Mouse (Mus musculus) forebrain, embryonic 11.5 days (tissue): Measurements from ENCODE around the gene Apcs. TPM values are rescaled to one million over a fixed set of nuclear protein-coding genes. Genes with fewer than 3 reads are reported as not detected.

Experiments used
- ATAC-seq: fragments of 200-750 bp; cut with Nextera tagmentation; replicated peaks from 2 replicates; pipeline ENCODE4 v1.8.0; 2017; ENCODE audit warnings: moderate TSS enrichment; ENCODE audit not compliant: low FRiP score
- DNase-seq: peaks from one replicate; pipeline ENCODE4 v3.0.0-alpha.2; 2017; ENCODE audit warnings: low spot score
- H3K27ac ChIP-seq: fragments of 300-500 bp; sonication (generic); 2 replicates; pipeline ENCODE4 v1.5.1; 2014; ENCODE audit warnings: low read depth, low read length
- H3K27me3 ChIP-seq: fragments of 300-500 bp; sonication (generic); 2 replicates; pipeline ENCODE4 v1.6.1; 2014; ENCODE audit warnings: mild to moderate bottlenecking, low read length, mixed read lengths; ENCODE audit not compliant: control insufficient read depth, insufficient read depth
- H3K36me3 ChIP-seq: fragments of 300-500 bp; sonication (generic); 2 replicates; pipeline ENCODE4 v1.6.1; 2014; ENCODE audit warnings: mild to moderate bottlenecking, low read length, moderate library complexity, mixed read lengths; ENCODE audit not compliant: control insufficient read depth, insufficient read depth
- H3K4me1 ChIP-seq: fragments of 300-500 bp; sonication (generic); replicated peaks from 2 replicates; pipeline ENCODE4 v1.6.1; 2014; ENCODE audit warnings: low read length, mixed read lengths; ENCODE audit not compliant: control insufficient read depth, insufficient read depth
- H3K4me2 ChIP-seq: fragments of 300-500 bp; sonication (generic); 2 replicates; pipeline ENCODE4 v1.6.1; 2014; ENCODE audit warnings: low read depth, mild to moderate bottlenecking, low read length, moderate library complexity, mixed read lengths; ENCODE audit not compliant: severe bottlenecking
- H3K4me3 ChIP-seq: fragments of 300-500 bp; sonication (generic); 2 replicates; pipeline ENCODE4 v1.5.1; 2014; ENCODE audit warnings: low read depth, low read length
- H3K9ac ChIP-seq: fragments of 300-500 bp; sonication (generic); 2 replicates; pipeline ENCODE4 v1.6.1; 2014; ENCODE audit warnings: low read length
- H3K9me3 ChIP-seq: fragments of 300-500 bp; sonication (generic); 2 replicates; pipeline ENCODE4 v1.6.1; 2016; ENCODE audit warnings: low read length, mixed read lengths; ENCODE audit not compliant: control insufficient read depth
- WGBS: fragments of 180-500 bp; shearing (Covaris S2); extraction: QIAGEN DNeasy Blood & Tissue Kit; methylation state at CpG from one replicate; pipeline ENCODE4 v1.1.7; 2014; 5-methylcytosine and 5-hydroxymethylcytosine counted together
- polyA plus RNA-seq: library from polyadenylated mRNA; unstranded; fragments of >200 nt; fragmentation: Nextera tagmentation; extraction: Ambion mirVana; gene quantifications from 2 replicates; pipeline ENCODE4 v1.2.1, GENCODE M21; 2014

Gene Apcs
- not detected in 2 replicates for polyA plus RNA-seq

DNA sequence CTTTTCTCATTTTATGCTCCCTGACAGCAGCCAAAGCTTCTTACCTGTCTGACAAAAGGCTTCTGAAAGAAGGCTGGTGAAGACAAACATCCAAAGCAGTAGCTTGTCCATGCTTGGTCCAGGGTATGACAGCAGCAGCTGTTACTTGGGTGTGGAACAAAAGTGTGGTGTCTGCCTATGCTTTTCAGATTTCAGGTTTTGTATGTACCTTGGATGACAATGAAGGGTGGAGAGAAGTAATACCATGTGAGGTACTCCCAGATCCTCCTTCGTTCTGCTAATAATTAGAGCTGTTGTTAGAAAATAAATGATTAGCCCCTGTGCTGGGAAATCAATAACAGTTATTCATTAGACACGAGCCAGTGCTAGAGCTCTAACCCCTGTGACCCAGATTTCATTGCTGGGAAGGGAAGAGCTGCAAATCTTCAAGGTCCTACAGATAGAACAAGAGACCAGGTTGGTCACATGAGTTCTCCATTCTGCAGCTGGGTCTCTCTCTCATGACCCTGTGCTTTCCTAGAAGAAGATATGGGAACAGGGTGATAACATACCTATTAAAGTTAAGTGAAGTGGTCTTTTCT, at the start of gene Apcs:
Gene Apcs, minus strand, starts transcription at position 265 of the 581 bp plus-strand sequence.
- Histone ChIP-seq H3K27ac (no peak within 1 kb of the TSS), H3K36me3 (no peaks in the 10 kb centered on the region), H3K9ac (no peak within 1 kb of the TSS), H3K27me3 (no peaks in the 10 kb centered on the region), H3K4me1 (no peaks in the 10 kb centered on the region), H3K4me3 (no peak within 1 kb of the TSS), H3K9me3 (no peaks in the 10 kb centered on the region), H3K4me2 (no peak within 1 kb of the TSS)
- DNase-seq (no peak), ATAC-seq (no peak)
- WGBS = 59% methylated on average over 2 of the region's 2 CpGs

DNA sequence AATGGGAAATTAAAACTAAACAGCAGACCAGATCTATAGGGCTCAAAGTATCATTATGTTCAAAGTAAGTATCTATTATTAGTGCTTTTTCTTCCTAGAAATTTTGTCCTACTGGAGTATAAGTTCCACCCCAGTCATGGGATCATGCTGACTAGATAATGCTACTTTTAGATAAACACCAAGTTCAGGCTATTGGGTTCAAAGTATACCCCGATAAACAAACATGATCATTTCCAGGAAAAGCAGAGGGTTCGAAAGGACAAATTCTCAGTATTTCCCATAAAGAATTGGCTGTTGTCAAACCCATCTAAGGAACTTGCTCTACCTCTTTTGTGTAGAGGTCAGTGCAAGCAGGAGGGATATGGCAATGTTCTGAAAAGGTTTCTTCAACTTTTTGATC, 37.4 kb upstream of the Apcs start:
- ATAC-seq = no peak
- Histone ChIP-seq H3K27ac (no peak overlapping the region), H3K4me2 (no peak overlapping the region), H3K4me3 (no peak overlapping the region), H3K9me3 (no peaks in the 10 kb centered on the region), H3K27me3 (no peaks in the 10 kb centered on the region), H3K4me1 (no peaks in the 10 kb centered on the region), H3K9ac (no peak overlapping the region), H3K36me3 (no peaks in the 10 kb centered on the region)
- WGBS = 93% methylated on average over 2 of the region's 2 CpGs
- DNase-seq = no peak

DNA sequence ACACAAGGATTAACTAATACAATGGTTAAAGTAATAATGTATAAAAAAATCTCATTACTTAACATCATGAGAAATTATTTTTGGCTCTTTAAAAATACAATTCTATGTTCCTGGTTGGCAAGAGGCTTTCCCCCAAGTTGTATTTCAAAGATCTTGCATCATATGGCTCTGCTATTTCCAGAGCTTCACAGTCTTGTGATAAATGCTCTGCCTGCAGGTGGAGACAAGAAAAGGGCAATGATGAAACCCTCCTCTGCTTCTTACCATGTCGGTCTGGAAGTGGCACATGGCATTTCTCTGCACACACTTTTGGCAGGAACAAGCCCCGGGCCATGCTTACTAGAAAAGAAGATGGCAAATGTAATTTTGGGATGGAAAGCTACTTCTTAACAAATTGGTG, 23.6 kb upstream of the Apcs start:
- H3K36me3 ChIP-seq = no peaks in the 10 kb centered on the region
- H3K27ac ChIP-seq = no peak overlapping the region
- no peak overlapping the region for H3K9ac ChIP-seq
- no peak overlapping the region for H3K4me2 ChIP-seq
- WGBS = 93% methylated on average over 2 of the region's 2 CpGs
- no peak overlapping the region for H3K4me3 ChIP-seq
- no peak for ATAC-seq
- DNase-seq = no peak
- H3K9me3 ChIP-seq = no peaks in the 10 kb centered on the region
- no peaks in the 10 kb centered on the region for H3K4me1 ChIP-seq
- H3K27me3 ChIP-seq = no peaks in the 10 kb centered on the region

DNA sequence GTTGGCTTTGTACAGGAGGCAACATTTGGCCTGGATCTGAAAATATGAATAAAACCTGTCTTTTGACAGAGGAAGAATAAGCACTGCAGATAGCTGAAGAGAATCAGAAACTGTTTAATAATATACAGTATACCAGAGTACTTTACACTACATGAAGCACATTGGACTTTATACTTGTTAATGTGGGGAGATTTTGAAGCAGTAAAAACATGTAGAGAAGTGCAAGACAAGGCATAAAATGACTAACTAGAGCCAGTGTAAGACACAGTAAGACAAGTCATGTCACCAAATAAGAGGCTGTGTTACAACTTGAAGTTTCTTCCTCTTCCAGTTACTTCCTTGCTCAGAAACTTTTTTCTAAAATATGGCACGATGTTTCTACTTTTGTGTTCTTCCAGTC, 22.3 kb upstream of the Apcs start:
- 93% methylated on average over 1 of the region's 1 CpGs for WGBS
- DNase-seq (no peak), ATAC-seq (no peak)
- H3K27me3 ChIP-seq = no peaks in the 10 kb centered on the region
- no peak overlapping the region for H3K4me3 ChIP-seq
- no peaks in the 10 kb centered on the region for H3K4me1 ChIP-seq
- no peaks in the 10 kb centered on the region for H3K9me3 ChIP-seq
- no peak overlapping the region for H3K4me2 ChIP-seq
- H3K9ac ChIP-seq = no peak overlapping the region
- no peaks in the 10 kb centered on the region for H3K36me3 ChIP-seq
- H3K27ac ChIP-seq = no peak overlapping the region

DNA sequence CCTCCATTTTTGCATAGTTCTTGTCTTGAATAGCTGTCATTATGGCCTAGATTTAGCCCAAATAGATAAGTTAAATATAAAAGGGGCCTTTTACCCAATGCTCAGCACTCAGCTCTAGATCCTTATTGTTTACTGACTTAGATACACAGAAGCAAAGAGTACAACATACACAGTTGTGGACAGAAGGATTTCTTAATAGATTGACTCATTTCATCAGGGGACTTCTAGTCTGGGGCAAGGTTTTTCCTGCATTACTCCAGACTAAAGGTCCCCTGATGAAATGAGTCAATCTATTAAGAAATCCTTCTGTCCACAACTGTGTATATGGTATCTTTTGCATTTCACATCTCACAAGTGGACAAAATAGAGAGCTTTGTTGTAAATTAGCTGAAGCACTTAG, 8.5 kb upstream of the Apcs start:
- H3K9ac ChIP-seq = no peak overlapping the region
- no peak for DNase-seq
- no peak for ATAC-seq
- no peak overlapping the region for H3K4me2 ChIP-seq
- H3K4me1 ChIP-seq = no peaks in the 10 kb centered on the region
- no peak overlapping the region for H3K4me3 ChIP-seq
- no peaks in the 10 kb centered on the region for H3K36me3 ChIP-seq
- no peaks in the 10 kb centered on the region for H3K9me3 ChIP-seq
- H3K27me3 ChIP-seq = no peaks in the 10 kb centered on the region
- no peak overlapping the region for H3K27ac ChIP-seq

DNA sequence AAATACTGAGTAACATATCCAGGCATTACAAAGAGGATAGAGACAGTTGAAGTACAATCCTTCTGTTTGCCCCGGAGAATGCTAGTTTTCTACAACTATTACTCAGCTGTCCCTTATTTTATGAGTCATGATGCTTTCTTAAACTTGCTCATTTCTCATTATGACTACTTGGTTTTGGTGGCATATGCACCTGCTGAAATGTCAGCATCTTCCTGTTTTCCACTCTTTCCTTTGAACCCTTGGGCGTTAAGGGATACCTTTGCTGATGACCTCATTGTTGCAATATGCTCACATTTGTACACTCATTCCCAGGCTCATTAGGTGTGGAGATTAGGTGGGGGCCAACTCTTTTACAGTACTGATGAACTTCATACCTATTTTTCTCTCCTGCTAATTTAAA, 594 bp upstream of the Apcs start:
- H3K4me1 ChIP-seq = no peaks in the 10 kb centered on the region
- DNase-seq (no peak), ATAC-seq (peak; percentile 39; the same call in 1 of the 2 replicates)
- no peak overlapping the region for H3K4me2 ChIP-seq
- H3K27ac ChIP-seq = no peak overlapping the region
- no peak overlapping the region for H3K4me3 ChIP-seq
- 85% methylated on average over 2 of the region's 2 CpGs for WGBS
- no peaks in the 10 kb centered on the region for H3K27me3 ChIP-seq
- no peaks in the 10 kb centered on the region for H3K9me3 ChIP-seq
- no peak overlapping the region for H3K9ac ChIP-seq
- no peaks in the 10 kb centered on the region for H3K36me3 ChIP-seq

DNA sequence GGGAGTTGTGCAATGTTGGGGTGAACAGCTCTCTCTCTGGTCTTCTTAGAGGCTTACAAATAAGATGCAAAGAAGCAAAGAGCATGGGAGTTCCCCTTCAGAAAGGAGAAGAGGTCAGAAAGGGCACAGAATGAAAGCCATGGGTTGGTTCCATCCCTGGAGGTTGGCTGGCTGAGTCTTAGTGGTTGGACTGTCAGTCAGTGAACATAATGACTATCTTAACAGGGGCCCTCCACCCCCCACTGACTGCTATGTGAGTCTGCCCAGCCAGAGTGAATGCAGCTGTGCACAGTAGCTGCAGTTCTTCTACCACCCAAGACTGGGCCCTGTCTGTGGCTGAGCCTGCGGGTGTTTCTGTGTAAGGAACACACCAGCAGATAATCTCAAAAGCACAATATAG, 18.2 kb downstream of the Apcs start:
- Histone ChIP-seq H3K9ac (no peak overlapping the region), H3K4me3 (no peak overlapping the region), H3K9me3 (no peaks in the 10 kb centered on the region), H3K4me1 (no peaks in the 10 kb centered on the region), H3K27ac (no peak overlapping the region), H3K27me3 (no peaks in the 10 kb centered on the region), H3K4me2 (no peak overlapping the region), H3K36me3 (no peaks in the 10 kb centered on the region)
- DNase-seq (no peak), ATAC-seq (no peak)
- whole genome bisulfite sequencing = 71% methylated on average over 1 of the region's 1 CpGs

DNA sequence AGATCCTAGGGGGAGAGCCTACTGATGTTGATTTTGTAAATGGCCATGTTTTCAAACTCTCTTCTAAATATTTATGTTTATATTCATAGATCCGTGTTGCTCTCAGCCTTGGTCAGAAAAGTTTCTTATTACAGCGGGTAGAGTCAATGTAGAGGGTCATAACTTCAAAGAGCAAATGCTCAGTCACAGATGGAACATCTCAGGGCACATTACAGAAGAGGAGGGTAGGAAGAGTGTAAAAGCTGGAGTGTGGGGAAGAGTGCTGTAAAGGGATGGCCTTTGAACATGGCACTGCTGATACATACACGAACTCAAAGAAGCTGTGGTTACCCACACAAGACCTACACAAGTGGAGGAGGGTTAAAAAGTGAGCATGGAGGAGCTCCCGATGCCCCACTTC, 19.6 kb downstream of the Apcs start:
- Histone ChIP-seq H3K27ac (no peak overlapping the region), H3K36me3 (no peaks in the 10 kb centered on the region), H3K27me3 (no peaks in the 10 kb centered on the region), H3K4me2 (no peak overlapping the region), H3K4me3 (no peak overlapping the region), H3K9ac (no peak overlapping the region), H3K4me1 (no peaks in the 10 kb centered on the region), H3K9me3 (no peaks in the 10 kb centered on the region)
- no peak for DNase-seq
- 87% methylated on average over 4 of the region's 4 CpGs for WGBS
- ATAC-seq = no peak

DNA sequence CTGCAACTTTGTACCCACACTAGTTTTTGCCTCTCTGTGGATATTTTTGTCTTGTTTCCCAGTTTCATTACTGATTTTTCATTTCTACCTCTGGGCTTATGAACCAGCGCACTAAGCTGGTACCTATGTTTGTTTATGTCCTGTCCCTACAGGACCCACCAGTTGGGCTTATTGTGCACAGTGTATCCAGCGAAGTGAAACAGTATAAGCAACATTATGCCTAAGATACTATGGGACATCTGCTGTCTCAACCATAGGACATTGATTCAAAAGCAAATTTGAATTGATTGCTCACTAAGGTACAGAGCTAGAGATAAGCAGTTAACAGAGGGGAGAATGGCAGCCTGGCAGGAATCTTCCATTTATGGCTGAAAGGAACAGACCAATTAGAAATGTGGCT, 46.7 kb downstream of the Apcs start:
- Histone ChIP-seq H3K4me3 (no peak overlapping the region), H3K27ac (no peak overlapping the region), H3K9ac (no peak overlapping the region), H3K4me2 (no peak overlapping the region), H3K4me1 (no peaks in the 10 kb centered on the region), H3K9me3 (no peaks in the 10 kb centered on the region), H3K36me3 (no peaks in the 10 kb centered on the region), H3K27me3 (no peaks in the 10 kb centered on the region)
- ATAC-seq (no peak), DNase-seq (no peak)
- WGBS = 88% methylated on average over 2 of the region's 2 CpGs
